17 mouse cellular contexts compared by ENCODE assay signal in the genomic region with DNA sequence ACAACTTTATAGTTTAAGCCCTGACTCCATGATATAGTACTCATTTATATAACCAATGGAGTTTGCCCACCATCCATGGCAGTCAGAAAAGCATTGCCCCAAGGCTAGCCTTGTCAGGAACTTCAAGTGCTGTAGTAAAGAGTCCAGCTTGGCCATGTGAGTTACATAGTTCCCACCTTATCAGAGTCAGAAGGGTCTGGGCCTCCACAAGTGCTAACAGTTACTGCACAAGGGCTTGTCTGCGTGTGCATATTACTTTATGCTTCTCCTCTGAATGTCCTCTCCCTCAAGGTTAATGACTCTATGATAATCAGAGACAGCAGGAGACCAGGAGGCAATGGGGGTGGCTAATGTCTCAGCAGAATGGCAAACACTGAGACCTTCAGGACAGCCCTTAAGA.
"Had no signal": no experiment of that assay in that cellular context is flagged by ENCODE, and none has a peak within 500 bp of the region (broad histone marks: within the 10 kb centered on the region; RNA-seq: fewer than 3 reads in every experiment).

No protein-coding gene starts in this region.

- H3K4me1 ChIP-seq: liver, embryonic 13.5 days had no signal

- DNase-seq: kidney, postnatal 25 days; layer of hippocampus, adult 9-11 months; liver, embryonic 13.5 days; lung, adult 2 months; lung, postnatal 14 days; lung, postnatal 4 days; midbrain, embryonic 14.5 days; right cerebral cortex, adult 18-20 months; right cerebral cortex, postnatal 14 days; right cerebral cortex, postnatal 4 days; thymus, adult 2 months; thymus, postnatal 14 days; thymus, postnatal 4 days had no signal

- H3K27ac ChIP-seq: kidney, postnatal 0 days; layer of hippocampus, adult 2 months; liver, embryonic 13.5 days; stomach, postnatal 0 days had no signal

- H3K4me2 ChIP-seq: liver, embryonic 13.5 days; midbrain, embryonic 11.5 days had no signal

- H3K27me3 ChIP-seq: liver, embryonic 13.5 days had no signal

- H3K9ac ChIP-seq: liver, embryonic 13.5 days had no signal

- H3K4me3 ChIP-seq: layer of hippocampus, adult 2 months; liver, embryonic 13.5 days had no signal

- H3K9me3 ChIP-seq: liver, embryonic 13.5 days had no signal
